Mouse (Mus musculus) layer of hippocampus, adult 2 months (tissue): ENCODE data around the gene Arhgef2. TPM values are rescaled to one million over a fixed set of nuclear protein-coding genes. Genes with fewer than 3 reads are reported as not detected.

Source experiments
- DNase-seq, 2 experiments: peaks; one replicate each; pipeline ENCODE4 v3.0.0; 2022; ENCODE audit warnings: low spot score in 2 of 2
- H3K27ac ChIP-seq: fragments of 200-600 bp; 2 replicates; pipeline ENCODE4 v1.8.1; 2022
- H3K4me3 ChIP-seq: fragments of 200-600 bp; 2 replicates; pipeline ENCODE4 v1.8.1; 2022; ENCODE audit warnings: mild to moderate bottlenecking
- CTCF ChIP-seq: fragments of 200-600 bp; conservative IDR thresholded peaks from 2 replicates; pipeline ENCODE4 v1.8.1; 2022; ENCODE audit warnings: antibody characterized with exemption, mild to moderate bottlenecking, moderate library complexity
- total RNA-seq, 2 experiments: library from RNA; stranded (reverse); gene quantifications; 2 replicates each; pipeline ENCODE4 v1.2.3; 2021

Arhgef2 gene
- total RNA-seq, 2 experiments from 2014 or later: 268 to 283 TPM

DNA sequence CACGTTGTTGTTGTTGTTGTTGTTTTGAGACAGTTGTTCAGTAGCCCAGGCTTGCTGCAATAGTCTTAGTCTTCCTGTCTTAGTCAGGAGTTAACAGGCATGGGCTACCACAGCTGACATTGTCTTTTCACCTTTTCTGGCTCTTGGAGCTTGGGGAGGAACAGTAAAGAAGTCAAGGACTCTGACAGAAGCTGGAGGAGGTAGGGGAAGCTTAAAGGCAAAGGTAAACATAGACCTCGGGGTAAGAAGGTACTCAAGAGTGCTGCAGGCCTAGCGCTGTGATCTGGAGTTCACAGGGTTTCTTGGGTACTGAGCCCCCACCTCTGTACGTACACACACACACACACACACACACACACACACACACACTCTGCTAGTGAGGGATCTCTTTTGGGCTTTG, 23.0 kb downstream of the Arhgef2 start:
- no peak for DNase-seq
- TF ChIP-seq CTCF: no peak
- H3K27ac ChIP-seq: peak overlapping the region; percentile 98
- H3K4me3 ChIP-seq: peak overlapping the region; percentile 8; the same call in 1 of the 2 replicates

DNA sequence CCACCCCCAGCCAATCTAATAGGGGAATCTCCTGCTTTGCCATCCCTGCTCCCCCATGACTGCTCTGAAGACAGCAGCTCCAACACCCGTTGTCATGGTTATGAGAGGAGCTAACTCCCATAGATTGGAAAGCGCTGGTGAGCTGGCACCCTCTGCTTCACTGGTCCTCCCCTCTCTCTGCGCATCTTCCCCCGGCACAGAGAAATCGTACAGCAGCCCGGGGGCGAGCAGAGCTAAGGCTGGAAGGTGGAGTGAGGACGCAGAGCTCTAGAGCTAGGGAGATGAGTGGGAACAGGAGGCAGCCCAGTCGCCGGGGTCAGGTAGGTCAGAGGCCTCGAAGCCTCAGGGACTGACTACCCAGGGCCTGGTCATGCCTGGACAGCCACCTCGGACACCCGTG, 23.5 kb downstream of the Arhgef2 start:
- Histone ChIP-seq H3K27ac (peak overlapping the region; percentile 98), H3K4me3 (peak overlapping the region; percentile 73)
- peak; percentile 85 to 92 for DNase-seq
- no peak for TF ChIP-seq CTCF

DNA sequence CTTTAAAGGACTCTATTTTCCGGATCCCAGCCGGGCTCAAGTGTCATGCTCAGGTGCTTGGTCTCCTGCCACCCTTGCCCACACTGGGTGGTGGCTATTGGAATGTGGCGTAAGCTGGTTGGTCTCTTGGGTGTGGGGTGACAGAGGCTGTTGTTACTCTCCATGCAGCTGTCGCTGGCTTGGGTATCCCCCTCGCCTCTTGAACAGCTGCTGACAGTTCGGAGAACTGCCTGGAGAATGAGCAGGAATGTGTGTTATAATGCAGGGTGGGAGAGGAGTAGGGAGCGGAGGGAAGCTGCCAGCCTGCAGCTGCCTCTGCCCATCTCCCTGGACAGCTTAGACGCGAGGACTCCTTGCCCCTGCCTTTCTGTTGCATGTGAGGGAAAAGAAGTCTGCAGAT, 24.3 kb downstream of the Arhgef2 start:
- no peak for TF ChIP-seq CTCF
- H3K4me3 ChIP-seq: peak overlapping the region; percentile 73
- no peak for DNase-seq
- peak overlapping the region; percentile 98 for H3K27ac ChIP-seq

DNA sequence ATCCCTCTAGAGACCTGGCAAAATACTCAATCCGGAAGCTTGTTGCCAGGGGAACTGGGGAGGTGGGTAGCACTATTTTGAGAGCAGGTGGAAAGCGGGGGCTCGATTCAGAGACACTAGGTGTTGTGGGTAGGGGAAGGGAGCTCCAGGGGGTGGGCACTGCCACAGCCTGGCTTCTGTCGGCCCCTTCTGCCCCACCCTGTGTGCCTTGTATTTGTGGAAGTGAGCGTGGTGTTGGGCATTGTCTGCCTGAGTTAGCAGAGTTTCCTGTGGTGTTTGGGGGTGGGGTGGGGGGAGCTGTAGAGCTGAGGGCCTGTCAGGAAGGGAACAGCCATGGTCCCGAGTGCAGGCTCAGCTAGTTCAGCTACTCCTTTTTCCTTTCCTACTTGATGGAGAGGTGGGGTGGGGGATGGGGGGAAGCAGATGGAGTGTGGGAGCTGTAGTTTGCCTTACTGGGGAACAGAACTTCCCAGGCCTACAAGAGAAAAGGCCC, 25.1 kb downstream of the Arhgef2 start:
- H3K4me3 ChIP-seq: peak overlapping the region; percentile 73
- peak; percentile 73 to 80 for DNase-seq
- peak overlapping the region; percentile 98 for H3K27ac ChIP-seq
- no peak for TF ChIP-seq CTCF

DNA sequence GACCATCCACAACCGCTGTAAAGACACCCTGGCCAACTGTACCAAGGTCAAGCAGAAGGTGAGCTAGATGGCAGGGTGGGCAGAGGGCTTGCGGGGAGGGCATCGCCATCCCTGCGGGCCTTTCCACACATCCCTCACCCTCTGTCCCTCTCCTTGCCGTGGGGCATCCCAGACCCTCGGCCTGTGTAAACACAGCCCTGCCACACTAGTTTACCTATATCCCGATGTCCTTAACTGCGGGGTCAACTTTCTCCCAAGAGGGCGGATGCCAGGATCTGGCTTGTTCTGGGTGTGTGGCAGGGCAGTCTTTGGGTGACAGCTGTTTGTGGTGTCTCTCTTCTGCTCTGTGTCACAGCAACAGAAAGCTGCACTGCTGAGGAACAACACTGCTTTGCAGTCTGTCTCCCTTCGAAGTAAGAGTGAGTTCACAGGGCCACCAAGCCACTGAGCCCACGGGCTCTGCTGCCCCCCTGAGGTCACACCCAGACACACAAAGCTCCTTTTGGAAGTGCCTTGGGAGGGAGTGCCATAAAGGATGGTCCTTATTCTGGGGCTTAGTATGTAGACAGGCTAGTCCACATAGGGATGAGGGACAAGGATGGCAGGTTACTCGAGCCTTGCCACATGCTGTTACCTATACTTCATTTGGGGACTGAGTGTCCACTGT, 26.3 kb downstream of the Arhgef2 start:
- H3K27ac ChIP-seq: peak overlapping the region; percentile 98
- DNase-seq: no peak
- TF ChIP-seq CTCF: peak; percentile 75
- H3K4me3 ChIP-seq: peak overlapping the region; percentile 73

DNA sequence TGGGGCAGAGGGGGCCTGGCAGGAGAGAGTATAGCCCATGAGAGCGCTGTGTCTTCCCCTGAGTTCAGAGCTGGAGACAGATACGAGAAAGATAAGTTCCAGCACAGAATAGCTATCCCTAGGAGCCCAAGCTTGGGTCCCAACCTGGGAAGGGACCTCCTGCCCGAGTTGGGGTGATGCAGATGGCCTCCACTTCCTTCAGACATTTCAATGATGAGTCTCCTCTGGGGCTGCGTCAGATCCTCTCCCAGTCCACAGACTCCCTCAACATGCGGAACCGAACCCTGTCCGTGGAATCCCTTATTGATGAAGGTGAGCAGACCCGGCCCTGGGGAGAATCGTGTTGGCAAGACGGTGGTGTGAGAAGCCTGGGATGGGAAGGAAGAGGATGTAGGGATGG, 27.3 kb downstream of the Arhgef2 start:
- peak overlapping the region; percentile 24; the same call in 1 of the 2 replicates for H3K4me3 ChIP-seq
- no peak for TF ChIP-seq CTCF
- no peak for DNase-seq
- H3K27ac ChIP-seq: peak overlapping the region; percentile 49; the same call in 1 of the 2 replicates

DNA sequence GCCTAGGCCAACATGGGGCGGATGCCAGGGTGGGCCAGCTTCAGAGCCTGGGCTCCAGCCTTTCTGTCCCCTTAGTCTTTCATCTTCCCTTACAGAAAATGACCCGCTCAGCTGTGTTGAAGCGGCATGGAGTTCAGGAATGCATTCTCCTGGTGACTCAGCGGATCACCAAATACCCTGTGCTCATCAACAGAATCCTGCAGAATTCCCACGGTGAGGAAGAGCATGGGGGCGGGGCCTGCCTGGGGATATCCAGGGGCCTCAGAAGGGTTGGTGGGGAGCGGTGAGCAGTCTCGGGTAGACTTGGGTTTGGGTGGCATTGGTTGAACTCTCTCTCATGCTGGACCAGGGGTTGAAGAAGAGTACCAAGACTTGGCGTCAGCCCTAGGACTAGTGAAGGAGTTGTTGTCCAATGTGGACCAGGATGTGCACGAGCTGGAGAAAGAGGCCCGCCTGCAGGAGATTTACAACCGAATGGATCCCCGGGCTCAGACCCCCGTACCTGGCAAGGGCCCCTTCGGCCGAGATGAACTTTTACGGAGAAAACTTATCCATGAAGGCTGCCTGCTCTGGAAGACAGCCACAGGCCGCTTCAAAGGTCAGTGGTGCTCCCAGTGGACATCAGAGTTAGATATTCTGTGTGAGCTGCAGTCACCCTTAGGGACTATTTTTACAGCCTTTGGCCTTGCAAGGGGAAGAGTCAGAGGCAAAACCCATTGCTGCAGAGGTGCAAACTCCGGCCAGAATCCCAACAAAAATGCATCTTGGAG, 29.9 kb downstream of the Arhgef2 start:
- H3K27ac ChIP-seq: peak overlapping the region; percentile 39; the same call in 1 of the 2 replicates

DNA sequence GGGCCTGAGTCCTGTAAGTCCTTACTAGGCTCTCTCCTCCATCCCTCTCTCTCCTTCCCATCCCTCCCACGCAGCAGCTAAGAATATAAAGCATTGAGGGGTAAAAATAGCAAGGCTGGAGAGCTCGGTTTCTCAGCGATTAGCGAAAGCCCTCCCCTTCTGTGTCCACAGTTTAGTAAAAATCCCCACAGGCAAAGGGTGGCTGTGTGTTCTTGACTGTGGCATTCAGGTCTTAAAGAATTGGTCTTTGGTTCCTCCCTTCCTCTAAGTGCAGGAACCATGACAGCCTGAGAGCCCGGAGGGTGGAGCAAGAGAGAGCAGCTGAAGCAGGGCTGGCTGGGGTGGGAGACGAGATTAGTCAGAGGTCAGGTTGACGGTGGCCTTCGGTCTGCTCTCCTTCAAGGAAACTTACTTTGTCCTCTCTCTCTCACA, 30.8 kb downstream of the Arhgef2 start:
- Histone ChIP-seq H3K27ac (peak overlapping the region; percentile 14; the same call in 1 of the 2 replicates), H3K4me3 (no peak overlapping the region)
- no peak for DNase-seq
- TF ChIP-seq CTCF: no peak

More for the DNA sequence above, 29.9 kb downstream of the Arhgef2 start:
- no peak for TF ChIP-seq CTCF
- no peak overlapping the region for H3K4me3 ChIP-seq
- no peak for DNase-seq

DNA sequence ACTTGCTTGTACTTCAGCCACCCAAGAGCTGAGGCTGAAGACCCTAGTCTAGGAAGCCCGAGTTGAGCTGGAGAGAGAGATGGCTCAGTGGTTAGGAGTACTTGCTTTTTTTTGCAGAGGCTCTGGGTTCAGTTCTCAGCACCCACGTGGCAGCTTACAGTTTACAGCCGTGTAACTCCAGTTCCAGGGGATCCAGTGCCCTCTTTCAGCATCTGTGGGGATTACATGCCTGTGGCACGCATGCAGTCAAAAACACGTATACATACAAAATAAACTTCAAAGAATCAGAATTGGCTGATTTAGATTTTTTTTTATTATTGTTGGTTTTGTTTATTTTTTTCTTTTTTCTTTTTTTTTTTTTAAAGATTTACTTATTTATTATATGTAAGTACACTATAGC, 31.4 kb downstream of the Arhgef2 start:
- DNase-seq: no peak
- H3K4me3 ChIP-seq: no peak overlapping the region
- peak; percentile 56 for TF ChIP-seq CTCF
- H3K27ac ChIP-seq: peak overlapping the region; percentile 14; the same call in 1 of the 2 replicates

DNA sequence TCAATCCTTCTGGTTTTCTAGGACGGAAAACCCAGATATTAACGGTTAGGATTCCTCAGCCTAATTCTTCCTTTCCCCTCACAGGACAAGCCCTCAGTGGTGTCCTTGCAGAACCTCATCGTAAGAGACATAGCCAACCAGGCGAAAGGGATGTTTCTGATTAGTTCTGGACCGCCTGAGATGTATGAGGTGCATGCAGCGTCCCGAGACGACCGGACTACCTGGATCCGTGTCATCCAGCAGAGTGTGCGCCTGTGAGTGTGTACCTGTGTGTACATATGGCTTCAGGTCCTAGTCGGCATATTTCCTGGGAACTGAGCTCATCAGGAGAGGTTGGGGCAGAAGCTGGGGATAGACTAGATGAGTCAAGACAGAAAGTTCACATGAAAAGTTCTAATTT, 33.5 kb downstream of the Arhgef2 start:
- Histone ChIP-seq H3K27ac (no peak overlapping the region), H3K4me3 (no peak overlapping the region)
- no peak for DNase-seq
- TF ChIP-seq CTCF: no peak

DNA sequence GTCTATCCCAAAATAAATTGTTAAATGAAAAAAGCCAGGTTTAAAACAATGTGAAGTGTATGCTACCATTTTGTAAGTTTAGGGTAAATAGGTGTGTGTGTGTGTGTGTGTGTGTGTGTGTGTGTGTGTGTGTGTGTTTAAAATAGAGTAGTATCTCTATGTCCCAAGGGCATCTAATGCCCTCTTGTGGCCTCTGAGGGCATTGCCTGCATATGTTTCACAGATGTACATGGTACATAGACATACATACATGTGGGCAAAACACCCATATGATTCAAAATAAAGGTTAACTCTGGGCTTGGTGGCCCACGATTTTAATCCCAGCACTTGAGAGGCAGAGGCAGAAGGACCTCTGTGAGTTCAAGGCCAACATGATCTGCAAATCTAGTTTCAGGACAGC, 34.9 kb downstream of the Arhgef2 start:
- DNase-seq: no peak
- H3K27ac ChIP-seq: no peak overlapping the region
- peak; percentile 69 for TF ChIP-seq CTCF
- H3K4me3 ChIP-seq: no peak overlapping the region

DNA sequence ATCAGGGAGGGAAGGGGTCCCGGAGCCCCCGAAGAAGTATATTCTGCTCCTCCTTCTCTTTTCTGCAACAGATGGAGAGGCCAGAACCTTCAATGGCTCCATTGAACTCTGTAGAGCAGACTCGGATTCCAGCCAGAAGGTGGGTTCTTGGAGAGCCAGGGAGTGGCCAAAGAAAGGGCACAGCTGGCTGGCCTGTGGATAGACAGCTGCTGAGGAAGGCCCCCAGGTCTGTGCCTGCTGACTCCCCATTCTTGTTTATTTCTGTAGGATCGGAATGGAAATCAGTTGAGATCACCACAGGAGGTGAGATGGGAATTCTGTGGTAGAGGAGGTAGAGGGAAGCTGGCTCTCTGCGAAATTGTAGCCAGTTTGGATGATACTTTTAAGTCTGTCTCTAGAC, 37.3 kb downstream of the Arhgef2 start:
- TF ChIP-seq CTCF: no peak
- H3K27ac ChIP-seq: peak overlapping the region; percentile 5; the same call in 1 of the 2 replicates
- no peak for DNase-seq
- no peak overlapping the region for H3K4me3 ChIP-seq

DNA sequence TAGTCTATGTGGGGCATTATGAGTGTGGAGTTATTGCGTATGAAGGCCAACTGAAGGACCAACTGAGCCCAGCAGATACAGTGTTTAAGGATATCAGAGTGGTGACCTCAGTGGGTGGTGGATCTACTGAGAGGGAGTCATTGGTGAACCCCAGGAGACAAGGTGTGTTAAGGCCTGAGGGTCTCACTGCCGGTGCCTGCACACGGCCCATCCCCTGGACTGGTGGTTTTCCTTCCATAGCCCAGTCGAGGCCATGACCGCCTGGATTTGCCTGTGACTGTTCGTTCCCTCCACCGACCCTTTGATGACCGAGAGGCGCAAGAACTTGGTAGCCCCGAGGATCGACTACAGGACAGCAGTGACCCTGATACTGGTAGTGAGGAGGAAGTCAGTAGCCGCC, 40.2 kb downstream of the Arhgef2 start:
- DNase-seq: no peak
- Histone ChIP-seq H3K27ac (no peak overlapping the region), H3K4me3 (no peak overlapping the region)
- no peak for TF ChIP-seq CTCF
